Mouse (Mus musculus): ENCODE measurements around the gene Unc13d.

DNA sequence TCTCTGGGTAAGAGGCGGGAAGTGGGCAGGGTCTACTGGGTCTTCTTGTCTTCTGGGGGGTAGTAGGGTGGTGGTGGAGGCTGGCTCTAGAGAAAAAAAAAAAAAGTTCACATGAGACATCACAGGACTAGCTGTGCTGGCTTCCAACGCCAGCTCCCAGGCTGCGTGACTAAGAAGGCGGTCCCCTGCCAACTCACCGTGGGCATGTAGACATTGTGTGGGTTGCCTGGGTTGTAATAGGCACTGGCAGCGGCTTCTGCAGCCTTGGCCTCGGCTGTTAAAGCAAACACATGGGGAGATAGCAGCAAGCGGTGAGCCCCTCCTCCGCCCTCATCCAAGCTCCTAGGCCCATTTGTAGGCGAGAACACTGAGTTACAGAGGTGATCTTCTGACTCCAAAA, 1.8 kb upstream of the Unc13d start:
- TF ChIP-seq CTCF (IDR thresholded peaks at IDR 0.05; ENCODE audit: low read depth, low read length) (no peak), EP300 (IDR thresholded peaks at IDR 0.05; ENCODE audit: insufficient read depth, low read depth, low read length) (no peak), POLR2A (IDR thresholded peaks at IDR 0.05; ENCODE audit: insufficient read depth, low read length) (no peak)

Data from ES-Bruce4 (cell line).